Mouse (Mus musculus) urinary bladder, adult 18-20 months (tissue): Measurements from ENCODE around the gene Cntnap1.
A peak's percentile ranks its signal among the peaks of the same experiment; 100 is the strongest.

Experiments used
- DNase-seq, 2 experiments: peaks; one replicate each; pipeline ENCODE4 v3.0.0; 2022; ENCODE audit warnings: low spot score in 2 of 2, mixed read lengths in 2 of 2

Gene Cntnap1

DNA sequence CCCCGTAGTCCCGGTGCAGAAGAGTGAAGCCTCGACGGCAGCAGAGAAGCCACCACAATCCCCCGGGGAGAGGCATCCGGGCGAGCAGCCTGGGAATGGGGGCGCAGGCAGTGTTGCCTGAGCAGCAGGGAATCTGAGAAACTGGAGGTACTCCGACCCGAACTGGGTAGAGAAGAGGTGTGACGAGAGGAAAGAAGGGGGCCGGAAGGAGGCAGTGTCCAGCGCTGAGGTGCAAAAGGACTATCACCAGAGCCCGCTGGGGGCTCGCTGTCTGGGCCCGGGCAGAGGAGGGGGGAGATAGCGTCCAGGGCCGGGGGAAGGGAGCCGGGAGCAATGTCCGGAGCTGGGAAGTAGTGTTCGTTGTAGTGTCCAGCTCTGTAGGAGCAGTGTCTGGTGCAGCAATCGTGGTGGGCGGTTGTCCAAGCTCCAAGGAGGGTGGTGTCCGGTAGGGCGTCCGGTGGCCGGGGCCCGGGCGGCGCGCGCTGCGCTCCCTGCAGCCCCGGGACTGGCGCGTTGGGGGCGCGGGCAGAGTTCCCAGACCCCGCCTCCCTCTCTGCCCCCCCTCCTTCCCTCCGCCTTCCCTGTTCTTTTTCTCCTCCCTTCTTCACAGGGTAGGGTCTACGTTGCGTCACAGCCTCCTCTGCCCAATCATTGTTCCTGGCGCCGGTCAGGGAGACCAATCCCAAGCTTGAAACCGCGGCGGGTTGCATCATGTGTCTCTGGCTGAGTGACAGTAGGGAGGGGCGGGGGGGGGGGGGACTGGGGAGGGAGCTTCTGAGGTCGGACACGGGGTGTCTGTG lies 688 bp downstream of the Cntnap1 start, which contains the start of gene Plekhh3:
Plekhh3 (minus strand) TSS at position 541 of the 800 bp plus-strand sequence.
- peak; percentile 81 to 94 for DNase-seq

DNA sequence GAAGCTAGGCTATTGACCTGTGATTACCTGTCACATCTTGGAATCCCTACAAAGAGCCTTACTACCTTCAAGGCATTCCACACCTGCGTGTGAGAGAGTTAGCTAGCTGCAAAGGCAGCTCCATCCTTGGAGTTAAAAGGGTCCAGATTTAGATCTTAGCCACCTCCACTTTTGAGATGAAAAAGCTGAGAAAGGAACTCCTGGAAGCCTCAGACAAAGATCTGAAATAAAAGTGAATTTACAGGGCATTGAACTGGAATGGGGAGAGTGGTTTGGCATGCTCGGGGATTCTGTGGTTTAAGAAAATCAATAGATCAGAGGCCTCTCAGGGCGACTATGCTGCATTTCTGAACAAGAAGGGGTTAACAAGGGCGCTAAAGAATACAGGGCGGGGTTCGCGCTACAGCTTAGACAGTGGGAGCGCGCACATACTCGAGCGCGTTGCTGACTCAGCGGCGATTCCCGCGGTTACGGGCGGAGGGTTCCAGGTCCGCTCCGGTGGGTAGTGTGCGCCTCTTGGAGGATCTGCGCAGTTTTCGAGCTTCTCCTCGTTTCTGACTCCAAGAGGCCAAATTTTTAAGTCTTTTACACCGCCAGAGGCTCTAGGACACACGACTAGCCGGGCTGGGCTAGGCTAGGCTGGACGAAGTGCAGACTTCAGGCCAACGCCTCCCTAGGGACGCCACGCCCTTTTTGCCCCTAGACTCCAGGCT lies 1.6 kb downstream of the Cntnap1 start:
- DNase-seq, result peak in 1 of 2 experiments; percentile 66

DNA sequence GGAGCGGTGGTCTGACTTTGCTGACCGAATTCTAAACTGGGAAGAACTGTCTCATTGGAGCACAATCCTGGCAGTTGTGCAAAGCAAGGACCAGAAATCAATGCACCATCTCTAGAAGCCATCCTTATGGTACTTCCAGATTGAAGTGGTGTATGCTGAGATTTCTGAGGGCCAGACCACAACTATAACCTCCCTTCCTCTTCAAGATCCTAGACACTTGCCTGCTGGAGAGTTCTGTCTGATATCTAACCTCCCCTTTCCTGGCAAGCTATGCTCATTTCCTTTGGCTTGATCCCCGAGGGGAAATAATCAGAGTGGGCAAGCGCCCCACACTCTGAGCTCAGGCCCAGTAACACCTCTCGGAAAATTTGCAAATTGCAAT lies 2.1 kb downstream of the Cntnap1 start:
- no peak for DNase-seq

DNA sequence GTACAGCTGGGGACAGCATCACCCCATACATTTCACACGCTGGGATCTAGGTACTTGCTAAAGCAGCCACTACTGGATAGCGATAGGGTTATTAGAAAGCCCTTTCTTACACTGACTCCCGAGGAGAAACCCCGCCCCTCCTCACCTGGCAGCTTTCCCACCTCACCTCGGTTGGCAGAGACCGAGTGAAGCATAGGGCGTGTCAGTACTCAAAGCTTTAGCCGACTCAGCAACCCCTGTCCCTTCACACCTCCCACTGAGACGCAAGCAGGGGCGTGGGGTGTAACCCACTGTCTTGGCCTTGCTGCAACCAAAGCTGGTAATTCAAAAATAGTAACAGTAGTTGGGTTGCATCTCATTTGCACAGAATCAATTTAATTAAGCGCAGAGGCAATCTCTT lies 2.8 kb downstream of the Cntnap1 start:
- DNase-seq, result peak in 1 of 2 experiments; percentile 70

DNA sequence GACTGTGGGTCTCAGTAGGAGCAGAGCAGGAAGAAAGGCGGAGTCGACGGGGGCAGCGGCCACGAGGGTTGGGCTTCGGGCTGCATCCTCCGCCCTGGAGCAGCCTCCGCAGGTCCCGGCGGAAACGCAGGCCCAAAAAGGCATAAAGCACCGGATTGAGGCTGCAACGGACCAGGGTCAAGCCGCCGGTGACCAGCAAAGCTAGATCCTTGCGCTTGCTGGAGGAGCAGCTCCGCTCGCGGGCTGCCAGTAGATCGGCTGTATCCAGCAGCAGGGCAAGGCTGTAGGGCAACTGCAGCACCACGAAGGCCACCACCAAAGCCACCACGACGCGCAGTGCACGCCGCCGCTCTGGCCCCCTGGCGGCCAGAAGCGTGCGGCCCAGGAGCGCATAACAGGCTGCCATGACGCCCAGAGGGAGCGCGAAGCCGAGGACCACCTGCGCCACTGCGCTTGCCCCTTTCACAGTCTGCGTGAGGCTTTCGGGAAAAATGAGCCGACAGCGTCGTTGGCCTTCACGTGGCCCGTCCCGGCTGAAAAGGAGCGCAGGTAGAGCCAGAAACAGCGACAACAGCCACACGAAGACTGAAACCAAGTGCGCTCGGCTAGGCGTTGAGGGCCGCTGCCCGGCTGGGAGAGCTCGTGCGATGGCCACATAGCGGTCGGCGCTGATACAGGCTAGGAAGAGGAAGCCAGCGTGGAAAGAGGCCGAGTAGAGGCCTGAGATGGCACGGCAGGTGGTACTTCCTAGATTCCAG lies 3.5 kb downstream of the Cntnap1 start:
- peak; percentile 67 to 77 for DNase-seq

DNA sequence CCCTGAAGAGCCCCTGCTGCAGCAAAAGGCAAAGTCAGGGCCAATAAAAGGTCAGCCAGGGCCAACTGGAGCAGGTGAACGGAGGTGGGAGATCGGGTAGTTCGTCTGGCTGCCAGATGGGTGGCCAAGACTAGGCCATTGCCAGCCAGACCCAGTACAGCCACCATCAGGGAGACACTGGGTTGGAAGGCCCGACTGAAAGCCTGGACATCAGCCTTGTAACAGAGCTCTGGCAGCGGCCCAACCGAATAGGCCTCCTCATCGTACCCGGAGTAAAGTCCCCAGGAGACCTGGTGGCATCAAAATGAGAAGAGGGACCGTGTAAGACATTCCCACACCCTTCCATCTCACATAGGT lies 4.0 kb downstream of the Cntnap1 start:
- DNase-seq, result no peak

DNA sequence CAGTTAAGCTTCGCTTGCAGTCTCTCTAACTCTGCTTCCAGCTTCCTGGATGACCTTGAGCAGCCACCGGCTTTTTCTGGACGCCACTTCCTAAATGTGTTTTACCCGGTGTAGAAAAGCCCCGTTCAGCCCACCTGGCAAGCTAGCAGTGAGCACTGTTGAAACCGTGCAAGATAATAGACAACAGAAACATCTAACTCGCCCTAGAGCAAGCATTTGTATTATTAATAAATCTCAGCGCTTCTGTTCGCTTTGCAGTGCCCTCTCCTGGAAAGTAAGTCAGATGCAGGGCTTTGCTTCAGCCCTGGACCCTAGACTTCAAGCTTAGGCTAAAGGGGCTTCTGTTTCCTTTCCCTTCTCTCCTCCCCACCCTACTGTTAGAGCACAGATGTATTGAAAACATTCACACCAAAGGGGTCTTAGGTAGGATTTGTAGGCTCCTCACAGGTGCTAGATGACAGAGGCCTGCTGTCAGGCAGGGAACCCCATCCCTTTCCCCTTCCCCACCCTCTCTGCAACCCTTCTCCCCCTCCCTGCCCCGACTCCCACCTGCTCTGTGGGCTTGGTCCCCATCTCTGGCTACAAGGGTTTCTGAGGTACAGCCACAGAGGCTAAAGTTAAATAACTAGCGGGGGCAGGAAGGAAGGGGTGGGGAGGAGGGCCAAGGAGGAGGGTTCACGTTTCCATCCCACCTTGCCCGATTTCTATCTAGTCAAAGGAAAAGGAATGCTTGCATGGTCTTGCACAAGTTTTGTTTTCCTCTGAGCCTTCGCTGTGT lies 4.7 kb downstream of the Cntnap1 start, which contains the start of gene Ccr10:
Ccr10 (minus strand) TSS at position 593 of the 778 bp plus-strand sequence.
- DNase-seq, result no peak

DNA sequence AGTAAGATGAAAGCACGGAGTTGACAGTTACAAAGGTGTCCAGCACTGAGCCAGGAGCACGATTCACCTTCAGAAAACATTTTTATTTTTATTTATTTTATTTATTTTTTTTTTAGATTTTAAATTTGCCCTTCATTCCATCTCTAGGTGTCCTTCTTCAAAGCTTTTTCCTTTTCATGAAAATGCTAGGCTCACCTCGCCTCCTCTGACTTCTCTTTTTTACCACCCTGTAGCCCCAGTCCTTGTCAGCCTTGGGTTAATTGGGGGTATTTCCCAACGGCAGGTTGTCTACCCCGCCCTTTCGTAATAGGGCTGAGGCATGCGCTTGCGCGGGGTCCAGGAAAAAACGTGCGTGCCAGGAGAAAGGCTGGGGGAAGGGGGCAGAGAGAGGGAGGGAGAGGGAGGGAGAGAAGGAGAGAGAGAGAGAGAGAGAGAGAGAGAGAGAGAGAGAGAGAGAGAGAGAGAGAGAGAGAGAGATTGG lies 5.4 kb downstream of the Cntnap1 start:
- DNase-seq, result no peak

DNA sequence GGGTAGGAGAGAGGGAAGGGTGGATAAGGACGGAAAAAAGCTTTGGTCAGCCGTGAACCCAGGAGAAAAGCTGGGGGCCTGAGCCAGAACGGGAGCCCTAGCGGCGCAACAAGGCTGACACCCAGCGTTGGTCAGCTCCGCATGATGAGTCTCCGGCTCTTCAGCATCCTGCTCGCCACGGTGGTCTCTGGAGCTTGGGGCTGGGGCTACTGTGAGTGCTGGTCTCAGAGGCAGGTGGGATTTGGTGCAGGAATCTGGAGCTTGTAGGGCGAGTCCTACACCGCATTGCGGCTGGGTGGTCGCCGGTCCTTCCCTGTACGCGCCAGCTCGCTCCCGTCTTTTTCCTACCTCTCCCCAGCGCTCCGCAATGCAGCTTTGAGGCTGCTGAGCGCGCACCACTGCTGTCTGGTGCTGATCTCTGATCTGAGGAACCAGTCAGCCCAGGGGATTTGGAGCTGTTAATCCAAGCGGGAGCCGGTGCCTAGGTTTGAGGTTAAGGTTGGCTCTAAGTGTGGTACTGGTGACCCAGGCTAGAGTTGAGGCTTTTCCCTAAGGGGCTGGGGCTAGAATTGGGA lies 5.9 kb downstream of the Cntnap1 start:
- DNase-seq, result no peak

DNA sequence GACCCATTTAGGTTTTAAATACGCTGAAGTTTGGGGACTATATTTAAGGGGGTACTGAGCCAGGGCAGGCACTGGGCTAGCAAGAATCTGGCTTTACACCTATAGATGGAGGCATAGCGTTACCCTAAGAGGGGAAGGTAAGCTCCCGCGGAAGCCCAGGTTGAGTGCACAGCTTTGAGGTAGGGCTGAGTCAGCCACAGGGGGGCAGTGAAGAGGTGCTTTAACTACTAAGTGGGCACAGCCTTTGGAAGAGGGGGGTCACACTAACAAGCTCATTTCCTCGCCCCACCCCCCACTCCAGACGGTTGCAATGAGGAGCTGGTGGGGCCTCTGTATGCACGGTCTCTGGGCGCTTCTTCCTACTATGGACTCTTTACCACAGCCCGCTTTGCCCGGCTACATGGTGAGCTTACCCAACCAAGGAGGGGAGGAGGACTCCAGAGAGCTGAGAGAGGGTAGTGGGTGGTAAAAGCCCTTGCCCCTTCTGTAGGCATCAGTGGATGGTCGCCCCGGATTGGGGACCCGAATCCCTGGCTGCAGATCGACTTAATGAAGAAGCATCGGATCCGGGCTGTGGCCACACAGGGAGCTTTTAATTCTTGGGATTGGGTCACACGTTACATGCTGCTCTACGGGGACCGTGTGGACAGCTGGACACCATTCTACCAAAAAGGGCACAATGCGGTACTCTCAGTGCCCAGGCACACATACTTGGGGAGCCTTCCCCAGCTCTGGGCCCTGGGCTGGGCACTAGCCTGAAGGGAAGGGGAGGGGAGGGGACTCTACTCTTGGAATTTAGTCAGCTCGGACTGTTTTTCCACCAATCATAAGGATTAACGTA lies 6.8 kb downstream of the Cntnap1 start:
- DNase-seq, result no peak

DNA sequence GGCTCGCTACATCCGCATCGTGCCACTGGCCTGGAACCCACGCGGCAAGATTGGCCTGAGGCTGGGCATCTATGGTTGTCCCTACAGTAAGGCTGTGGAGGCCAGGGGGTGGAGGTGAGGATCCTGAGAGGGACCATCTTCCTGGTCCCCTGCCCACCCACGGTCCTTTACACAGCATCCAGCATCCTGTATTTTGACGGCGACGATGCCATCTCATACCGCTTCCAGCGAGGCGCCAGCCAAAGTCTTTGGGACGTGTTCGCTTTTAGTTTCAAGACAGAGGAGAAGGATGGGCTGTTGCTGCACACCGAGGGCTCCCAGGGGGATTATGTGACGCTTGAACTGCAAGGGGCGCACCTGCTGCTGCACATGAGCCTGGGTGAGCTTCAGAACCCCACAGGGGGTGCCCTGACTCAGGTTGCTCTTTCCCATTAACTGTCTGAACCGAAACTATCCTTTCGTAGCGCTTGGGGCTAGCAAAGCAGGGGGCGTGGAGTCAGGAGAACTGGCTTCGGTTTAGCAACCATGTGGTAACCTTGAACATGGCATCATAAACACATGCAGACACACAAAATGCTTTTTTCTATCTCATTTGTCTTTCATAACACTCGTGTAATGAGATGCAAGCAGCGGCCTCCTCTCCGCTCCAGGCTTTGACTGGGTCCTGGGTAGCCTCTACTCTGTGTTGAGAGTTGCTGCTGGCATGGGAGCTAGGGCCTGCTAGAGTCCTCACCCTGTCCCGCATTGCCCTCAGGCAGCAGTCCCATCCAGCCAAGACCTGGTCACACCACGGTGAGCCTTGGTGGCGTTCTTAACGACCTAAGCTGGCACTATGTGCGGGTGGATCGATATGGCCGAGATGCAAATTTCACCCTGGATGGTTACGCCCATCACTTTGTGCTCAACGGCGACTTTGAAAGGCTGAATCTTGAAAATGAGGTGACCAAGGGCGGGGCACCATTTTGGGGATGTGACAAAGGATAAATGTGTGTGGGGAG lies 8.0 kb downstream of the Cntnap1 start:
- DNase-seq, result no peak

DNA sequence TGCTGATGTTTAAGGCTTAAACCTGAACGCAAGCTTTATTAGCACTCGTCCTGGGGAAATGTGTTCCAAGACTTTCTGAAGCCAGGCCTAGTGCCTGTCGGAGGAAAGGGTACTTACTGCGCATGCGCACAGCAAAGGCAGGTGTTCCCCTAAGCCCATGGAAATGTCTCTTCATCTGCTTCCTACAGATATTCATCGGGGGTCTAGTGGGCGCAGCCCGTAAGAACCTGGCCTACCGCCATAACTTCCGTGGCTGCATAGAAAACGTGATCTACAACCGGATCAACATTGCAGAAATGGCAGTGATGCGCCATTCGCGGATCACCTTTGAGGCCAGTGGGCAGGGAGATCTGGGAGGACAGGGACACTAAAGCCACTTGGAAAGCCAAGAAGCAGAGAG lies 9.0 kb downstream of the Cntnap1 start:
- no peak for DNase-seq

DNA sequence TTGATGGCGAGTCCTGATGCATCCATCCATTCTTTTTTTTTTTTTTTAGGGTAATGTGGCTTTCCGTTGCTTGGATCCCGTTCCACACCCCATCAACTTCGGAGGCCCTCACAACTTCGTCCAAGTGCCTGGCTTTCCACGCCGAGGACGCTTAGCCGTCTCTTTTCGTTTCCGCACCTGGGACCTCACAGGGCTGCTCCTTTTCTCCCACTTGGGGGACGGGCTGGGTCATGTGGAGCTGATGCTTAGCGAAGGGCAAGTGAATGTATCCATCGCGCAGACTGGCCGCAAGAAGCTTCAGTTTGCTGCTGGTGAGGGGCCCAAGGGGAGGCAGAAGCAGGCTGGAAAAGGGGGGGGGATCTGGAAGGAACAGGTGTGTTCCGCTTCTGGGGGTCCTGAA lies 9.9 kb downstream of the Cntnap1 start:
- DNase-seq, result no peak

DNA sequence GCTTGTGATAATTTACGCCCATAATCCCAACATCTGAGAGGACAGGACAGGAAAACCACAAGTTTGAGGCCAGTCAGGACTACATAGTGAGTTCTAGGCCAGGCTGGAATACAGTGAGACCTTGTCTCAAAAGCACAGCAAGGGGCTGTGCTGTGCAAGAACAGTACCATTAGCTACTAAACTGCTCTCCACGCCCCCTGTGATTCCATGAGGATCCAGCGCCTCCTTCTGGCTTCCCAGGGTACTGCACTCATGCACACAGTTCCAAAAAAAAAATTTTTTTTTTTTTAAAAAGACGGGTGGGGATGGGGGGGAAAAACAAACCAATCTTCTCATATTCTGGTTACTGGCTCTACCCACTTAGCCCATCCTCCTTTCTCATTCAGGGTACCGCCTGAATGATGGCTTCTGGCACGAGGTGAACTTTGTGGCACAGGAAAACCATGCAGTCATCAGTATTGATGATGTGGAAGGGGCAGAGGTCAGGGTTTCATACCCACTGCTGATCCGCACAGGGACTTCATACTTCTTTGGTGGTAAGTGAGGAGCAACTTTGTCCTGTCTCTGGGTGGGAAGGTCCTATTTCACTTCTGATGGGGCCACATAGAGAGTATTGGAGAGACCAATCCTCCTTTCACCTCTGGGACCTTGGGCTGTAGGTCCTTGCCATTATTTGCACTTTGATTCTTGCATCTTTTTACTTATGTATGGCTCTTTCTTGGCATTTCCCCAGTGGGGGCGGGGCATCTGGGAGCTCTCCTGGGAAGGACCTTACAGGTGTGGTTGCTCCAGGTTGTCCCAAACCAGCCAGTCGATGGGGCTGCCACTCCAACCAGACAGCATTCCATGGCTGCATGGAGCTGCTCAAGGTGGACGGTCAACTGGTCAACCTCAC lies 10.8 kb downstream of the Cntnap1 start:
- DNase-seq, result peak in 1 of 2 experiments; percentile 65

DNA sequence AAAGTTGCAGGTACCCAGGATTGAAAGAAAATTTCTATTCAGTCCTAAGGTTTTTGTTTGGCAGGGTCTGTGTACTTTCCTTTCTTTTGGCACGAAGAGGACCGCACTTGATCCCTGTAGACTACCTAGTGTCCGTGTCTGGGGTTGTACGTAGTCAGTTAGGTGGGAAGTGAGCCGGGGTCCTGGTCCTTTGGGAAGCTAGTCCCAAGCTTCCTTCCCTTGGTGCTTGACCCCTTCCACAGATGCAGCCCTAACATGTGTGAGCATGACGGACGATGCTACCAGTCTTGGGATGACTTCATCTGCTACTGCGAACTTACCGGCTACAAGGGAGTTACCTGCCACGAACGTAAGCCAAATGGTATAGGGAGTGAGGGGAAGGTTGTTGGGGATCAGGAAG lies 11.6 kb downstream of the Cntnap1 start:
- no peak for DNase-seq

DNA sequence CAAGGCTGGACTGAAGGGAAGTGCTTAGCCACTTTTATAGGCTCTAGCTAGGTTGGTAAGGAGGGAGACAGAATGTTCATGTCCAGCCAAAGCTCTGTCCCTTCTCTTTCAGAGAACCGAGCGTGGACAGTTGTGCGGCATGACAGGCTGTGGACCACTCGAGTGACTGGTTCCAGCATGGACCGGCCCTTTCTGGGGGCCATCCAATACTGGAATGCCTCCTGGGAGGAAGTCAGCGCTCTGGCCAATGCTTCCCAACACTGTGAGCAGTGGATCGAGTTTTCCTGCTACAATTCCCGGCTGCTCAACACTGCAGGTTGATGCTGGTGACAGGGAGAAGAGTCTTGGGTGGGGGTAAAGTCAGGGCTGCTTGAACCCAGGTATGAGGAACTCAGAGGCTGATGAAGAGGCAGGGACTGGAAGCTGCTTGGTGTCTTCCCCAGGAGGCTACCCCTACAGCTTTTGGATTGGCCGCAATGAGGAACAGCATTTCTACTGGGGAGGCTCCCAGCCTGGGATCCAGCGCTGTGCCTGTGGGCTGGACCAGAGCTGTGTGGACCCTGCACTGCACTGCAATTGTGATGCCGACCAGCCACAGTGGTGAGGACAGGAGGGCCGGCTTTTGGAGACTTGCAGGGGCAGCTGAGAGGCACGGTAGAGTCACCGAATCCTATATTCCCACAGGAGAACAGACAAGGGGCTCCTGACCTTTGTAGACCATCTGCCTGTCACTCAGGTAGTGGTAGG lies 12.6 kb downstream of the Cntnap1 start:
- DNase-seq, result no peak

DNA sequence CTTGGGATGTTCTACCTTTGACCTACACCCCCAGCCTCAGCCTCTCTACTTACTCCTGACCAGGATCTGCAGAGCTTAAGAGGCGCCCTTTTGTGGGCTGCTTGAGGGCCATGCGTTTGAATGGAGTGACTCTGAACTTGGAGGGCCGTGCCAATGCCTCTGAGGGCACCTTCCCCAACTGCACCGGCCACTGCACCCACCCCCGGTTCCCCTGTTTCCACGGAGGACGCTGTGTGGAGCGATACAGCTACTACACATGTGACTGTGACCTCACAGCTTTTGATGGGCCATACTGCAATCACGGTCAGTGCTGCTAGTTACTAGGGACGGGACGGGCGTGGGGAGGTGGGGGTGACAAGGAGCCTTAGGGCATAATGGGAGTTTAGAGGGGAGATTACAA lies 14.7 kb downstream of the Cntnap1 start:
- DNase-seq, result no peak
